Mouse (Mus musculus) heart, postnatal 0 days (tissue): ENCODE measurements around the gene Klhl25. TPM values are rescaled to one million over a fixed set of nuclear protein-coding genes. Genes with fewer than 3 reads are reported as not detected.
A peak's percentile ranks its signal among the peaks of the same experiment; 100 is the strongest.
"Not testable (repeated sequence)": the region's sequence is repeated elsewhere in the genome, so short reads cannot be mapped to it uniquely, and the experiment has no call there.

Experiments used
- ATAC-seq: fragments of 200-750 bp; cut with Nextera tagmentation; 2 replicates; pipeline ENCODE4 v1.8.0; 2017; ENCODE audit warnings: low read depth, moderate number of reproducible peaks, moderate library complexity; ENCODE audit not compliant: insufficient read depth
- DNase-seq: peaks from one replicate; pipeline ENCODE4 v3.0.0-alpha.2; 2016; ENCODE audit warnings: low spot score
- H3K27ac ChIP-seq: fragments of 300-500 bp; sonication (generic); 2 replicates; pipeline ENCODE4 v1.5.1; 2014; ENCODE audit warnings: low read depth, mild to moderate bottlenecking
- H3K27me3 ChIP-seq: fragments of 300-500 bp; sonication (generic); 2 replicates; pipeline ENCODE4 v1.6.1; 2014; ENCODE audit warnings: low read length, mixed read lengths; ENCODE audit not compliant: control insufficient read depth, insufficient read depth
- H3K36me3 ChIP-seq: fragments of 300-500 bp; sonication (generic); replicated peaks from 2 replicates; pipeline ENCODE4 v1.6.1; 2014; ENCODE audit warnings: low read length, mixed read lengths; ENCODE audit not compliant: control insufficient read depth, insufficient read depth
- H3K4me1 ChIP-seq: fragments of 300-500 bp; sonication (generic); 2 replicates; pipeline ENCODE4 v1.6.1; 2014; ENCODE audit warnings: antibody characterized with exemption; ENCODE audit not compliant: control insufficient read depth, insufficient read depth
- H3K4me2 ChIP-seq: fragments of 300-500 bp; sonication (generic); 2 replicates; pipeline ENCODE4 v1.6.1; 2014; ENCODE audit warnings: low read depth, mild to moderate bottlenecking, low read length, moderate library complexity
- H3K4me3 ChIP-seq: fragments of 300-500 bp; sonication (generic); 2 replicates; pipeline ENCODE4 v1.5.1; 2014; ENCODE audit warnings: low read depth, low read length
- H3K9ac ChIP-seq: fragments of 300-500 bp; sonication (generic); replicated peaks from 2 replicates; pipeline ENCODE4 v1.6.1; 2014; ENCODE audit warnings: low read depth, low read length, mixed read lengths
- H3K9me3 ChIP-seq: fragments of 300-500 bp; sonication (generic); replicated peaks from 2 replicates; pipeline ENCODE4 v1.6.1; 2016; ENCODE audit warnings: low read length; ENCODE audit not compliant: control insufficient read depth
- CTCF ChIP-seq: IDR thresholded peaks from 2 replicates; pipeline ENCODE4 v1.5.1; 2016; ENCODE audit warnings: antibody characterized with exemption, control low read depth, low read depth
- EP300 ChIP-seq: IDR thresholded peaks from 2 replicates; pipeline ENCODE4 v1.6.1; 2016; ENCODE audit warnings: antibody characterized with exemption, low read depth
- WGBS: fragments of 180-500 bp; shearing (Covaris S2); extraction: QIAGEN DNeasy Blood & Tissue Kit; methylation state at CpG from one replicate; pipeline ENCODE4 v1.1.7; 2014; 5-methylcytosine and 5-hydroxymethylcytosine counted together
- polyA plus RNA-seq: library from polyadenylated mRNA; unstranded; fragments of >200 nt; fragmentation: Nextera tagmentation; extraction: Ambion mirVana; gene quantifications from 2 replicates; pipeline ENCODE4 v1.2.1, GENCODE M21; 2015
- total RNA-seq: library from RNA; depleted of rRNA; stranded (reverse); fragments of >200 nt; gene quantifications from 2 replicates; pipeline ENCODE4 v1.2.3, GENCODE M21; 2014; ENCODE audit warnings: low replicate concordance

Klhl25 gene
- total and polyA plus RNA-seq, 2 experiments from 2014 or later, result 5.7 to 20.7 TPM

DNA sequence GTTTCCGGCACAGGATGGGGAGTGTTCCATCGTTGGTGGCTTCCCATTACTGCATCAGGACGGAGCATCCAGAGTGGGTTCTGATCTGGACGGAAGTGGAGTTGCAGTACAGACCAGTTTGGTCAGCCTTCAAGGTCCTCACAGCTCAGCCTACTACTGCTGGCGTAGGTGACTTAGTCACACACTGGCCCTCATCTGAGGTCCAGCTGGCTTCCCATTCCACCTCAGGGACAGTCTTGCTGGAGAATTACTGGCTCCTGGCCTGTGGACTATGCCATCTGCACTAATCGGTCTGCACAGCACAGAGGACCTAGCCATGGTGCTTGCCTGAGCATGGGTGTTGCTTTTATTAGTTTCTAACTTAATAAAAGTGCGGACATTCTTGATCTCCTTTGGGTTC, 25.6 kb downstream of the Klhl25 start:
- H3K27me3 ChIP-seq, result no peaks in the 10 kb centered on the region
- no peak overlapping the region for H3K9ac ChIP-seq
- H3K4me2 ChIP-seq, result no peak overlapping the region
- TF ChIP-seq EP300 (no peak), CTCF (no peak)
- no peak overlapping the region for H3K27ac ChIP-seq
- ATAC-seq (no peak), DNase-seq (no peak)
- no peak overlapping the region for H3K4me3 ChIP-seq
- H3K4me1 ChIP-seq, result no peaks in the 10 kb centered on the region
- WGBS, result 91% methylated on average over 7 of the region's 7 CpGs
- H3K9me3 ChIP-seq, result no peaks in the 10 kb centered on the region
- H3K36me3 ChIP-seq, result peaks cover 24% of the 10 kb centered on the region

DNA sequence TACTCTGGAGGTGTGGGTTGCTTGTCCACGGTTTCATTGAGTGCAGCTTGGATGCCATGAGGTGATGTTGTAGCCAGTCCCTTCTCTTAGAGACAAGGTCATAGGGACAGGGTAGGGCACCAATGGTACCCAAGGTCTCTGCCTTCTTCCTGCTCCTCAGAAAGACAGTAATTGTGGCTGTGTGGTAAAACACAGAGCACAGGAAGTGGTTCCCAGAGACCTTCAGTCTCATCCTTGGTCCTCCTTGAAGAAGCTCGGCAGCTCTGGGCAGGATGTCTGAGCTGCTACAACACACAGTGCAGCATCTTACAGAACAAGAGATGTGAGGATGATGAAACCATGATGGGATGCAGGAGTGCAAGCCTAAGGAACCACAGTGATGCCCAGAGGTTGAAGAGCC, 31.3 kb downstream of the Klhl25 start:
- not testable (repeated sequence) for DNase-seq, H3K9ac ChIP-seq, ATAC-seq, H3K36me3 ChIP-seq, H3K27ac ChIP-seq, H3K4me3 ChIP-seq, H3K27me3 ChIP-seq, H3K4me2 ChIP-seq, H3K9me3 ChIP-seq, H3K4me1 ChIP-seq
- 76% methylated on average over 2 of the region's 2 CpGs for WGBS

DNA sequence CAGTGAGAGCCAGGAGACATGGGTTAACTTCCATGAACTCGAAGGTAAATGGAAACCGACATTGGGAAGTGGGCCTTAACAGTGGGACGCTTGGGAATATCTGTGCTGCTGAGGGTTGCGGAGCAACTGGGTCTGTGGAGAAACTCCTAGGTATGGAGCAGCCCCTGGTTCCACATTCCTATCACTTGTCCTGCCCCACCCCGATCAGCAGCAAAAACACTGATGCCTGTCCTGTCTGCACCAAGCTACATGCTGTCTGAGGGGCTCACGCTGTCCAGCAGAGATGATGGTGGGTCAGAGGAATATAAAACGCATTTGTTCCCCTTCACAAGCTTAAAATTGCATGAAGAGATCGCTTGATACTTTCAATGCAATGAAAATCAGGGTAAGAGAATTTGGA, 32.1 kb downstream of the Klhl25 start:
- Histone ChIP-seq H3K4me1 (no peaks in the 10 kb centered on the region), H3K9ac (no peak overlapping the region), H3K36me3 (no peaks in the 10 kb centered on the region), H3K27me3 (no peaks in the 10 kb centered on the region), H3K4me3 (no peak overlapping the region), H3K9me3 (no peaks in the 10 kb centered on the region), H3K27ac (no peak overlapping the region), H3K4me2 (no peak overlapping the region)
- TF ChIP-seq EP300 (no peak), CTCF (no peak)
- DNase-seq (no peak), ATAC-seq (no peak)
- 55% methylated on average over 8 of the region's 8 CpGs for WGBS

DNA sequence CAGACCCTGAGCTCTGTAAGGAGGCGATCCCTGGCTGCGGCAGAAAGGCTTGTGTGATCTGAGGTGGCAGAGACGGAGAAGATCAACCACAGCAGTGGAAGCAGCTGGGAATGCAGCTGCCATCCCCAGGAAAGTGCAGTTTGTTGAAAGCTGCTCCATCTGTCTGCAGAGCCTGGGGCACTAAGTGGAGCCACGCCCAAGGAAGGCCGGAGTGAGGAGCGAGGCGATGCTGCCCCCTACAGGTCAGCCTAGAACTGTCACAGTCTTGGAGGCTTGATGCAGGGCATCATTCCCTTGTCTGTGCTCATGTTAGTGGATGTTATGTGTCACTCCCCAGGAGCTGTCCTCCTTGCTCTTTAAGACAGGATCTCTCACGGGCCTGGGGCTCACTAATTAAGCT, 32.5 kb downstream of the Klhl25 start:
- Histone ChIP-seq H3K9me3 (no peaks in the 10 kb centered on the region), H3K9ac (no peak overlapping the region), H3K4me1 (no peaks in the 10 kb centered on the region), H3K27me3 (no peaks in the 10 kb centered on the region), H3K4me3 (no peak overlapping the region), H3K36me3 (no peaks in the 10 kb centered on the region), H3K4me2 (no peak overlapping the region), H3K27ac (no peak overlapping the region)
- TF ChIP-seq EP300 (no peak), CTCF (peak; percentile 98)
- WGBS, result 1% methylated on average over 8 of the region's 8 CpGs
- DNase-seq (peak; percentile 74), ATAC-seq (peak; percentile 89)

DNA sequence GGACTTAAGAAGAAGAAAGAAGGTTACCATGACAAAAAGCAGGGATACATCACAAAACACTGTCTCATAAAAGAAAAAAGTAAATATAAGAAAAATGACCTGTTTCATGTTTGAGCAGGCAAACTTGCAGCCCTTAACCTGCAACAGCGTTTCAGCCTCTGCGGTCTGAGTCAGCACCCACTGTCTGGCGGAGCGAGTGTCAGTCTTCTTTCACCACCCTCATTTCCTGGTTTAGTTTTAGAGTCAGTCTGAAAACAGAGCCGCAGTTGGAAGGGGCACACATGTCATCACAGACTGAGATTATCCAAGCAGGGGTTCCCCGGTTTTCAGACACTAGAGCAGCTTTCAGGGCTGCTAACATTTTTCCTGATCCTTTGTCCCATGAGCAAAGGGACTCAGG, 33.3 kb downstream of the Klhl25 start:
- no peaks in the 10 kb centered on the region for H3K27me3 ChIP-seq
- H3K9ac ChIP-seq, result no peak overlapping the region
- H3K9me3 ChIP-seq, result no peaks in the 10 kb centered on the region
- H3K36me3 ChIP-seq, result no peaks in the 10 kb centered on the region
- no peak for TF ChIP-seq EP300
- no peak for TF ChIP-seq CTCF
- no peaks in the 10 kb centered on the region for H3K4me1 ChIP-seq
- no peak overlapping the region for H3K27ac ChIP-seq
- no peak overlapping the region for H3K4me2 ChIP-seq
- DNase-seq (no peak), ATAC-seq (no peak)
- 39% methylated on average over 6 of the region's 6 CpGs for WGBS
- H3K4me3 ChIP-seq, result no peak overlapping the region

DNA sequence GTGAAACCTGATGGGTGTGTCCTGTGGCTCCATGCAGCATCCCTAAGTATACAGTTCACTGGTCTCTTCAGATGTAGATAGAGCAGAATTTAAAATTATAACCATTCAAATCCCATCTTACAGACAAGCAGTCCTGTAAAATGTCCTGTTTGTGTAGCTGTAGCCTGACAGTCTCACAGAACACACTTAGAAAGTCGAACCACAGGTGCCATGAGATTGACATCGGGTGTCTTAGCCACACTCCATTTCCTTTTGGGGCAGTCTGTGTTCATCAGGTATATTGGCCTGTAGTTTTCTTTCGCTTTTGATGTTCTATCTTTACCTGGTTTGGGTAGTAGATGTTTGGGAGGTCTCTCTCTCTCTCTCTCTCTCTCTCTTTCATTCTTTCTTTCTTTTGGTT, 33.7 kb downstream of the Klhl25 start:
- Histone ChIP-seq H3K27ac (no peak overlapping the region), H3K4me1 (no peaks in the 10 kb centered on the region), H3K4me3 (no peak overlapping the region), H3K27me3 (no peaks in the 10 kb centered on the region), H3K9me3 (no peaks in the 10 kb centered on the region), H3K9ac (no peak overlapping the region), H3K36me3 (no peaks in the 10 kb centered on the region), H3K4me2 (no peak overlapping the region)
- DNase-seq (no peak), ATAC-seq (no peak)
- no peak for TF ChIP-seq EP300
- WGBS, result 61% methylated on average over 3 of the region's 3 CpGs
